Mouse (Mus musculus): ENCODE measurements at regions not wholly inside any gene's neighbourhood (a gene's known extent, or its start where the extent isn't known, plus 50 kb on each side); places are given as distances from the start of the nearest gene placed in this dataset.

DNA sequence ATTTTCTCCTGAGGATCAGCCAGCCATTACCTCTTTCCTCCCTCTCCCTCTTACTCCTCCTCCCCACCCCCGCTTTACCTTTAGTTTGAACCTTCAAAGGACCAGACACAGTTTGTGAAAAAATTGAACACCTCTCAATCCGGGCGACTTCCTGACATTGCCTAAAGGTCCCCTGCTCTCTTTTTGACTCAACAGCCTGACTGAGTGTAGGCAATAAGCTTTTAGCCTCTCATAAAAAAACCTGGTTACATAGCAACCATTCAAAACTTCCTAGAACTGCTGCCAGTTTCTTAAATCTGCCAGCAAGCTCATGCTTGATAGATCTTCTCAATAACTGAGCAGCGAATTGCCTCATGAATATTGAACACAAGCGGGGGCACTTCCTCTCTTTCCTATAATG, 71.7 kb downstream of the Zfp945 start:
- no peak overlapping the region for H3K27ac ChIP-seq (replicated peaks)

DNA sequence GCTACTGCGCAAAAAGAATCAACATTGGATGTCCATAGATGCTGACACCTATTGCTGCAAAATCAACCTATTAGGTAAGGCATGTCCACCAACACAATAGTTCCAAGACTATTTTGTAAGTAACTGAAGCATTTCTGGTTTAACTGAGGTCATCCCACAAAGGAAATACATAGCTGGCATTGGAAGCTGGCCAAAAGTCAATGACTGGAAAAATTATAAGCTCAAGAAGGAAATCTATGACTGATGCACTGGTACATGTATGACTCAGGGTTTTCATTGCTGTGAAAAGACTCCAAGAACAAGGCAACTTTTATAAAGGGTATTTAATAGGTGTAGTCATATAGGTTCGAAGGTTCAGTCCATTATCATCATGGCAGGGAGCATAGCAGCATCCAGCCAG, 82.5 kb downstream of the Zfp945 start:
- Histone ChIP-seq H3K4me1 (no peaks in the 10 kb centered on the region), H3K27me3 (no peaks in the 10 kb centered on the region), H3K36me3 (peaks cover 27% of the 10 kb centered on the region), H3K27ac (replicated peaks) (no peak overlapping the region), H3K4me2 (replicated peaks) (no peak overlapping the region), H3K4me3 (no peak overlapping the region), H3K9ac (replicated peaks) (no peak overlapping the region), H3K9me3 (peaks cover 26% of the 10 kb centered on the region)
- 95% methylated on average over 2 of the region's 2 CpGs for WGBS
- ATAC-seq (ENCODE audit: low FRiP score, low read depth) = no peak

More for the DNA sequence above, 71.7 kb downstream of the Zfp945 start:
- peaks cover 60% of the 10 kb centered on the region for H3K9me3 ChIP-seq
- 71% methylated on average over 5 of the region's 5 CpGs for WGBS
- H3K4me1 ChIP-seq = no peaks in the 10 kb centered on the region
- ATAC-seq (ENCODE audit: low FRiP score, low read depth) = no peak
- no peak overlapping the region for H3K4me3 ChIP-seq
- H3K36me3 ChIP-seq = peaks cover 23% of the 10 kb centered on the region
- H3K4me2 ChIP-seq (replicated peaks) = no peak overlapping the region
- no peak overlapping the region for H3K9ac ChIP-seq (replicated peaks)
- H3K27me3 ChIP-seq = no peaks in the 10 kb centered on the region

DNA sequence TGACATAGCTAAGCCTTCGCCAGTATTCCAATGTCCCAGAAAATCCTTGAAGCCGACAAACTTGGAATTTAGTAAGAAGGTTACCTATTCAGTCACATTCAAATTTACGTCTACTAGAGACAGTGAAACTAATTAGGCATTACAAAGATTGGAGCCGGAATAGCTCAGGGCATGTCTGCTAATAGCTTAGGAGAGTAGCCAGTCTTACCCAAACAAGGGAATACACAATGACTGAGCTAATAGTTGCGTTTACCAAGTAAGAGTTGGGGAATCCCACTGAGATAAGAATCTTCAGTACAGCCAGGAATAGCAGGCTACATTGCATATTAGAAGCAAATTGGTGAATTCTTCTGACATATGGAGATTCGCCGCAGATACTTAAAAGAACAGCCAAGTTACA, 121.2 kb downstream of the Zfp945 start:
- no peaks in the 10 kb centered on the region for H3K27me3 ChIP-seq
- H3K4me1 ChIP-seq = no peaks in the 10 kb centered on the region
- no peak overlapping the region for H3K4me3 ChIP-seq
- no peaks in the 10 kb centered on the region for H3K36me3 ChIP-seq
- no peak overlapping the region for H3K4me2 ChIP-seq (replicated peaks)
- no peak for ATAC-seq (ENCODE audit: low FRiP score, low read depth)
- no peaks in the 10 kb centered on the region for H3K9me3 ChIP-seq
- no peak overlapping the region for H3K27ac ChIP-seq (replicated peaks)
- 63% methylated on average over 7 of the region's 7 CpGs for WGBS
- no peak overlapping the region for H3K9ac ChIP-seq (replicated peaks)

DNA sequence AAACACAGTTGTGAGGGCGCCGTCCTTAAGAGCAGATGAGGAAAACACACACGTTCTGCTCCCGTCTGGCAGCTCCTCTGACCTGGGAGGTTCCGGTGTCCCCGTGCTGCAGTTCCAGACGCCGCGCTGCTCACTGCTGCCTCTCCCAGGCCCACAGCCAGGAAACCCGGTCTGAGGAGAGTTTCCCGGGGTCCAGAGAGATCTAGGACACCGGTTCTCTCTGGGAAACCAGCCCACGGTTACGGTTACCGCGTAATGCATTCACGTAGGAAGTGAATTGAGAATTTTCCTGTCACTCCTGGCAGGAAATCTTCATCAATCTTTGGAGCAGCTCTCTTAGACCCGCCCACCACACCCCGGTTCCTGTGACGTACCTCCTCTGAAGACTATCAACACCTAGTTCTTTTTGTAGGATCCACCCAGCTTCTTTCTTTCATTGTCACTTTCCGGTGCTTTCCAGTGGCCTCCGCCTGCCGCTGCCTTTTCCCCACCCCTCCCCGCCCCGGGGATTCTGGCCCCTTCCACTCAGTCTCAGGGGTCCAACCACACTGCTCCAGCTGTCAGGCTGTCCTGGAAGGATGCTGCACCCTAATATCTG, 127.3 kb downstream of the Zfp945 start:
- H3K9ac ChIP-seq (replicated peaks) = peak overlapping the region; percentile 65
- peak overlapping the region; percentile 53 for H3K4me2 ChIP-seq (replicated peaks)
- H3K36me3 ChIP-seq = peaks cover 11% of the 10 kb centered on the region
- peak overlapping the region; percentile 84 for H3K27ac ChIP-seq (replicated peaks)
- peak overlapping the region; percentile 57 for H3K4me3 ChIP-seq
- H3K27me3 ChIP-seq = no peaks in the 10 kb centered on the region
- ATAC-seq (ENCODE audit: low FRiP score, low read depth) = peak; percentile 94
- peaks cover 8% of the 10 kb centered on the region for H3K9me3 ChIP-seq
- peaks cover 8% of the 10 kb centered on the region; the same call in 1 of the 2 replicates for H3K4me1 ChIP-seq
- under 1% methylated on average over 25 of the region's 25 CpGs for WGBS

DNA sequence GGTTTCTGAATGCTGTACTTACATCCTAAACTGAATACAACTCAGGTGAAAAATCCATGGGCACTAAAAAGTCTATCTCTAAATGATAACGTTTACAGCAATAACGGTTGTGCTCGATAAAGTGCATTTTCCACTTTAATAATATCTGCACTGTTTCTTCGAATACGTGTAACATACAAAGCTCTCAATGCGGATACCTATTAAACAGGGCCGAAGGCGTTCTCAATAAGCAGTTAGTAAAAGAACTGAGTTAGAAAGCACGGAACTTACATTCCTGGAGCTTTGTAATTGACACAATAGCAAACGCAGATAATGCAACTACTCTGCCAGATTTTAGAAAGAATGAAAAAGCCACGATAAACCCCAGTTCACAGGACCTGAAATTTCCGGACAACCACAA, 127.8 kb downstream of the Zfp945 start:
- 0 out of 2 replicates have a peak, but pooled peaks have one; percentile 7 for ATAC-seq (ENCODE audit: low FRiP score, low read depth)
- H3K27ac ChIP-seq (replicated peaks) = peak overlapping the region; percentile 84
- peaks cover 11% of the 10 kb centered on the region for H3K36me3 ChIP-seq
- H3K4me3 ChIP-seq = peak overlapping the region; percentile 57
- peaks cover 10% of the 10 kb centered on the region for H3K9me3 ChIP-seq
- 14% methylated on average over 12 of the region's 12 CpGs for WGBS
- peaks cover 8% of the 10 kb centered on the region; the same call in 1 of the 2 replicates for H3K4me1 ChIP-seq
- H3K27me3 ChIP-seq = no peaks in the 10 kb centered on the region
- peak overlapping the region; percentile 65 for H3K9ac ChIP-seq (replicated peaks)
- H3K4me2 ChIP-seq (replicated peaks) = peak overlapping the region; percentile 53

DNA sequence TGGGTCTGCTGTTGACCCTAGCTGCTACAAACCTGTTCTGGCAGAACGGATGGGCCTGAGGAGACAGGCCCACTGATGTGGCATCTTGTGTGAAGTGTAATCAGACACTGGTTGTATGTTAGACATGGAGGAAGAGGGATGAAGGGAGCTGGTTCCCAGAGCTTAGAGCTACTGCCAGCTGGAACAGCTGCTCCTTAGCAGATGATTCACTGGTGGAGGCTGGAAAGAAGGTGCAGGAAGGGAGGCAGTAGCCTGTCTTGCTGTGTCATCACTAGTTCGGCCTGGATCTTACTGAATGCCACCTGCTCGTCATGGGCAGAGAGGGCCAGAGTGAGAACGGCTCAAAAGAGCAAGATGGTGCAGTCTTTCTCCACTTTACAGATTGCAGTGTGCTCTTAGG, 130.6 kb downstream of the Zfp945 start:
- no peak for ATAC-seq (ENCODE audit: low FRiP score, low read depth)
- WGBS = 95% methylated on average over 4 of the region's 4 CpGs

More for the DNA sequence above, 130.6 kb downstream of the Zfp945 start:
- H3K27ac ChIP-seq (replicated peaks) = no peak overlapping the region
- no peak overlapping the region for H3K4me2 ChIP-seq (replicated peaks)
- no peaks in the 10 kb centered on the region for H3K27me3 ChIP-seq
- no peak overlapping the region for H3K4me3 ChIP-seq
- H3K9ac ChIP-seq (replicated peaks) = no peak overlapping the region
- peaks cover 25% of the 10 kb centered on the region for H3K9me3 ChIP-seq
- H3K36me3 ChIP-seq = peaks cover 11% of the 10 kb centered on the region
- peaks cover 8% of the 10 kb centered on the region; the same call in 1 of the 2 replicates for H3K4me1 ChIP-seq

All from midbrain, embryonic 12.5 days (tissue).